Mouse (Mus musculus): ENCODE measurements around the gene Actr5. TPM values are rescaled to one million over a fixed set of nuclear protein-coding genes. Genes with fewer than 3 reads are reported as not detected.

The Actr5 gene
- polyA plus RNA-seq, 1 experiment from 2014 or later = 8.7 TPM

- no peak overlapping the region for H3K4me3 ChIP-seq (ENCODE audit: low read depth, low read length)
- WGBS (ENCODE audit: insufficient replicate concordance) = 84% methylated on average over 3 of the region's 3 CpGs
- no peak overlapping the region for H3K27ac ChIP-seq (ENCODE audit: low read depth, low read length)
- H3K9ac ChIP-seq (ENCODE audit: low read depth, low read length) = no peak overlapping the region
- H3K4me2 ChIP-seq = no peak overlapping the region
- ATAC-seq (replicated peaks; ENCODE audit: insufficient number of reproducible peaks, low FRiP score, low TSS enrichment) = no peak
- peaks cover 4% of the 10 kb centered on the region; the same call in 1 of the 2 replicates for H3K9me3 ChIP-seq (replicated peaks; ENCODE audit: control insufficient read depth, low read length)
- peaks cover 2% of the 10 kb centered on the region; the same call in 1 of the 2 replicates for H3K27me3 ChIP-seq (ENCODE audit: control insufficient read depth, insufficient read depth, low read length)
- no peaks in the 10 kb centered on the region for H3K4me1 ChIP-seq (ENCODE audit: control insufficient read depth, insufficient read depth, low read length)
- H3K36me3 ChIP-seq (ENCODE audit: control insufficient read depth, insufficient read depth, low read length) = peaks cover 2% of the 10 kb centered on the region; the same call in 1 of the 2 replicates
Measured at GRCm38 (mm10) chr2:158643791-158644190, 19.1 kb downstream of the Actr5 start.

GRCm38 (mm10) chr2:158651159-158651908, 26.6 kb downstream of the Actr5 start:
- peaks cover under 1% of the 10 kb centered on the region; the same call in 1 of the 2 replicates for H3K9me3 ChIP-seq (replicated peaks; ENCODE audit: control insufficient read depth, low read length)
- no peaks in the 10 kb centered on the region for H3K36me3 ChIP-seq (ENCODE audit: control insufficient read depth, insufficient read depth, low read length)
- H3K27me3 ChIP-seq (ENCODE audit: control insufficient read depth, insufficient read depth, low read length) = peaks cover 2% of the 10 kb centered on the region; the same call in 1 of the 2 replicates
- H3K27ac ChIP-seq (ENCODE audit: low read depth, low read length) = no peak overlapping the region
- no peak for ATAC-seq (replicated peaks; ENCODE audit: insufficient number of reproducible peaks, low FRiP score, low TSS enrichment)
- 55% methylated on average over 7 of the region's 7 CpGs for WGBS (ENCODE audit: insufficient replicate concordance)
- H3K4me1 ChIP-seq (ENCODE audit: control insufficient read depth, insufficient read depth, low read length) = no peaks in the 10 kb centered on the region
- no peak overlapping the region for H3K4me2 ChIP-seq
- no peak overlapping the region for H3K9ac ChIP-seq (ENCODE audit: low read depth, low read length)
- no peak overlapping the region for H3K4me3 ChIP-seq (ENCODE audit: low read depth, low read length)

- no peaks in the 10 kb centered on the region for H3K4me1 ChIP-seq (ENCODE audit: control insufficient read depth, insufficient read depth, low read length)
- H3K9me3 ChIP-seq (replicated peaks; ENCODE audit: control insufficient read depth, low read length) = no peaks in the 10 kb centered on the region
- 8% methylated on average over 4 of the region's 4 CpGs for WGBS (ENCODE audit: insufficient replicate concordance)
- no peaks in the 10 kb centered on the region for H3K36me3 ChIP-seq (ENCODE audit: control insufficient read depth, insufficient read depth, low read length)
- no peak overlapping the region for H3K4me2 ChIP-seq
- ATAC-seq (replicated peaks; ENCODE audit: insufficient number of reproducible peaks, low FRiP score, low TSS enrichment) = 0 out of 2 replicates have a peak, but pooled peaks have one; percentile 22
- no peak overlapping the region for H3K9ac ChIP-seq (ENCODE audit: low read depth, low read length)
- H3K27me3 ChIP-seq (ENCODE audit: control insufficient read depth, insufficient read depth, low read length) = peaks cover 2% of the 10 kb centered on the region; the same call in 1 of the 2 replicates
- H3K4me3 ChIP-seq (ENCODE audit: low read depth, low read length) = no peak overlapping the region
- H3K27ac ChIP-seq (ENCODE audit: low read depth, low read length) = no peak overlapping the region
Measured at GRCm38 (mm10) chr2:158652985-158653384, 28.3 kb downstream of the Actr5 start.

- Histone ChIP-seq H3K9ac (ENCODE audit: low read depth, low read length) (no peak overlapping the region), H3K27ac (ENCODE audit: low read depth, low read length) (no peak overlapping the region), H3K9me3 (replicated peaks; ENCODE audit: control insufficient read depth, low read length) (no peaks in the 10 kb centered on the region), H3K36me3 (ENCODE audit: control insufficient read depth, insufficient read depth, low read length) (no peaks in the 10 kb centered on the region), H3K4me2 (no peak overlapping the region), H3K4me3 (ENCODE audit: low read depth, low read length) (no peak overlapping the region), H3K4me1 (ENCODE audit: control insufficient read depth, insufficient read depth, low read length) (no peaks in the 10 kb centered on the region), H3K27me3 (ENCODE audit: control insufficient read depth, insufficient read depth, low read length) (no peaks in the 10 kb centered on the region)
- WGBS (ENCODE audit: insufficient replicate concordance) = 73% methylated on average over 9 of the region's 9 CpGs
- no peak for ATAC-seq (replicated peaks; ENCODE audit: insufficient number of reproducible peaks, low FRiP score, low TSS enrichment)
Measured at GRCm38 (mm10) chr2:158654717-158655116, 30.0 kb downstream of the Actr5 start.

GRCm38 (mm10) chr2:158655806-158656205, 31.1 kb downstream of the Actr5 start:
- no peaks in the 10 kb centered on the region for H3K27me3 ChIP-seq (ENCODE audit: control insufficient read depth, insufficient read depth, low read length)
- H3K9ac ChIP-seq (ENCODE audit: low read depth, low read length) = no peak overlapping the region
- no peak overlapping the region for H3K27ac ChIP-seq (ENCODE audit: low read depth, low read length)
- H3K4me1 ChIP-seq (ENCODE audit: control insufficient read depth, insufficient read depth, low read length) = no peaks in the 10 kb centered on the region
- H3K9me3 ChIP-seq (replicated peaks; ENCODE audit: control insufficient read depth, low read length) = no peaks in the 10 kb centered on the region
- ATAC-seq (replicated peaks; ENCODE audit: insufficient number of reproducible peaks, low FRiP score, low TSS enrichment) = no peak
- WGBS (ENCODE audit: insufficient replicate concordance) = 73% methylated on average over 4 of the region's 4 CpGs
- no peak overlapping the region for H3K4me3 ChIP-seq (ENCODE audit: low read depth, low read length)
- H3K4me2 ChIP-seq = no peak overlapping the region
- no peaks in the 10 kb centered on the region for H3K36me3 ChIP-seq (ENCODE audit: control insufficient read depth, insufficient read depth, low read length)

- Histone ChIP-seq H3K27me3 (ENCODE audit: control insufficient read depth, insufficient read depth, low read length) (no peaks in the 10 kb centered on the region), H3K4me1 (ENCODE audit: control insufficient read depth, insufficient read depth, low read length) (no peaks in the 10 kb centered on the region), H3K4me2 (no peak overlapping the region), H3K9me3 (replicated peaks; ENCODE audit: control insufficient read depth, low read length) (no peaks in the 10 kb centered on the region), H3K9ac (ENCODE audit: low read depth, low read length) (no peak overlapping the region), H3K27ac (ENCODE audit: low read depth, low read length) (0 out of 2 replicates have a peak overlapping the region, but pooled peaks have one; percentile 17), H3K36me3 (ENCODE audit: control insufficient read depth, insufficient read depth, low read length) (no peaks in the 10 kb centered on the region), H3K4me3 (ENCODE audit: low read depth, low read length) (no peak overlapping the region)
- WGBS (ENCODE audit: insufficient replicate concordance) = 35% methylated on average over 6 of the region's 6 CpGs
- ATAC-seq (replicated peaks; ENCODE audit: insufficient number of reproducible peaks, low FRiP score, low TSS enrichment) = peak; percentile 69
Measured at GRCm38 (mm10) chr2:158658822-158659221, 34.1 kb downstream of the Actr5 start.

- WGBS (ENCODE audit: insufficient replicate concordance) = 67% methylated on average over 3 of the region's 3 CpGs
- H3K27ac ChIP-seq (ENCODE audit: low read depth, low read length) = 0 out of 2 replicates have a peak overlapping the region, but pooled peaks have one; percentile 17
Measured at GRCm38 (mm10) chr2:158659346-158659745, 34.7 kb downstream of the Actr5 start.

GRCm38 (mm10) chr2:158665098-158665497, 40.4 kb downstream of the Actr5 start, which contains the start of gene Ppp1r16b:
Gene Ppp1r16b, plus strand, starts transcription at chr2:158665398.
- H3K27ac ChIP-seq (ENCODE audit: low read depth, low read length) = no peak within 1 kb of the TSS
- H3K9me3 ChIP-seq (replicated peaks; ENCODE audit: control insufficient read depth, low read length) = no peaks in the 10 kb centered on the region
- no peaks in the 10 kb centered on the region for H3K36me3 ChIP-seq (ENCODE audit: control insufficient read depth, insufficient read depth, low read length)
- H3K4me2 ChIP-seq = no peak within 1 kb of the TSS
- peaks cover 35% of the 10 kb centered on the region for H3K27me3 ChIP-seq (ENCODE audit: control insufficient read depth, insufficient read depth, low read length)
- 68% methylated on average over 4 of the region's 4 CpGs for WGBS (ENCODE audit: insufficient replicate concordance)
- no peak for ATAC-seq (replicated peaks; ENCODE audit: insufficient number of reproducible peaks, low FRiP score, low TSS enrichment)
- no peak within 1 kb of the TSS for H3K4me3 ChIP-seq (ENCODE audit: low read depth, low read length)
- H3K9ac ChIP-seq (ENCODE audit: low read depth, low read length) = no peak within 1 kb of the TSS
- peaks cover 11% of the 10 kb centered on the region for H3K4me1 ChIP-seq (ENCODE audit: control insufficient read depth, insufficient read depth, low read length)

More at GRCm38 (mm10) chr2:158659346-158659745, 34.7 kb downstream of the Actr5 start:
- no peak overlapping the region for H3K4me2 ChIP-seq
- H3K4me3 ChIP-seq (ENCODE audit: low read depth, low read length) = no peak overlapping the region
- H3K27me3 ChIP-seq (ENCODE audit: control insufficient read depth, insufficient read depth, low read length) = no peaks in the 10 kb centered on the region
- H3K4me1 ChIP-seq (ENCODE audit: control insufficient read depth, insufficient read depth, low read length) = no peaks in the 10 kb centered on the region
- H3K9ac ChIP-seq (ENCODE audit: low read depth, low read length) = no peak overlapping the region
- H3K9me3 ChIP-seq (replicated peaks; ENCODE audit: control insufficient read depth, low read length) = no peaks in the 10 kb centered on the region
- no peak for ATAC-seq (replicated peaks; ENCODE audit: insufficient number of reproducible peaks, low FRiP score, low TSS enrichment)
- H3K36me3 ChIP-seq (ENCODE audit: control insufficient read depth, insufficient read depth, low read length) = no peaks in the 10 kb centered on the region

Measured in heart, embryonic 11.5 days (tissue).